Mouse (Mus musculus): ENCODE data around the gene Sspn.

- TF ChIP-seq GABPA (IDR thresholded peaks at IDR 0.05; ENCODE audit: low read depth, low read length) (no peak), CTCF (IDR thresholded peaks at IDR 0.05 in 2 of 3, conservative IDR thresholded peaks at IDR 0.05 in 1 of 3; ENCODE audit: control insufficient read depth in 1 of 3, insufficient read depth in 1 of 3, low read depth in 2 of 3, low read length in 3 of 3, poor library complexity in 1 of 3, severe bottlenecking in 1 of 3) (no peak)
These were observed 61.5 kb downstream of the Sspn start for GRCm38 (mm10) chr6:145992985-145993384.

Data from MEL (cell line).